Mouse (Mus musculus) megakaryocyte, embryonic 14.5 days (primary cell): ENCODE data around the gene Rsph14.

ENCODE experiments used
- FLI1 ChIP-seq: IDR thresholded peaks from 2 replicates; pipeline ENCODE4 v1.6.1; 2012; ENCODE audit warnings: low read length, inconsistent platforms, mixed read lengths
- GATA1 ChIP-seq: IDR thresholded peaks from 3 replicates; pipeline ENCODE4 v1.6.1; 2012; ENCODE audit warnings: mixed read lengths, low read length, inconsistent platforms, borderline replicate concordance

GRCm38 (mm10) chr10:74994863-74995262 is 37.5 kb downstream of the Rsph14 start:
- TF ChIP-seq GATA1, result no peak
- no peak for TF ChIP-seq FLI1
